Mouse (Mus musculus) thymus, adult 18-20 months (tissue): ENCODE data around the gene Cux1.
"Not testable (repeated sequence)": the region's sequence is repeated elsewhere in the genome, so short reads cannot be mapped to it uniquely, and the experiment has no call there.

Experiments
- DNase-seq, 2 experiments: peaks; one replicate each; pipeline ENCODE4 v3.0.0; 2022; ENCODE audit warnings: mixed read lengths in 2 of 2

The Cux1 gene

GRCm38 (mm10) chr5:136470985-136471735 lies 96.1 kb downstream of the Cux1 start:
- not testable (repeated sequence) for DNase-seq

DNA sequence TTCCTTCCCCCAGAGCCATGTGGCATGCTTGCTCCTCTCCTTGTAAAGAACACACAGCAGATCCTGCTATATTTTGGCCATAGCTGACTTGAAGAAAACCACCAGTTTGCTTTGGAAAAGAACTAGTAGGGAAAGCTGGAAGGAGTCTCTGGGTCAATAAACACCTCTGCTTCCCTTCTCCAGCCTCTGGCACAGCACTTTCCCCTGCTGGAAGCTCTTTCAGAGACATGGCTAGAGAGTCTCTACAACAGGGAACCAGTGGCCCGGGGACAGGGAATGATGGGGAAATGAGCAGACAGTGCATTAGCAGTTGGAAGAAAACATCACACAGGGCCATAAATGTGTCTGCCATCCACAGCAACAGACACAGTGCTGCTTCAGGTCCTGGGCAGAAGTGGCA lies 98.0 kb downstream of the Cux1 start:
- DNase-seq: no peak

DNA sequence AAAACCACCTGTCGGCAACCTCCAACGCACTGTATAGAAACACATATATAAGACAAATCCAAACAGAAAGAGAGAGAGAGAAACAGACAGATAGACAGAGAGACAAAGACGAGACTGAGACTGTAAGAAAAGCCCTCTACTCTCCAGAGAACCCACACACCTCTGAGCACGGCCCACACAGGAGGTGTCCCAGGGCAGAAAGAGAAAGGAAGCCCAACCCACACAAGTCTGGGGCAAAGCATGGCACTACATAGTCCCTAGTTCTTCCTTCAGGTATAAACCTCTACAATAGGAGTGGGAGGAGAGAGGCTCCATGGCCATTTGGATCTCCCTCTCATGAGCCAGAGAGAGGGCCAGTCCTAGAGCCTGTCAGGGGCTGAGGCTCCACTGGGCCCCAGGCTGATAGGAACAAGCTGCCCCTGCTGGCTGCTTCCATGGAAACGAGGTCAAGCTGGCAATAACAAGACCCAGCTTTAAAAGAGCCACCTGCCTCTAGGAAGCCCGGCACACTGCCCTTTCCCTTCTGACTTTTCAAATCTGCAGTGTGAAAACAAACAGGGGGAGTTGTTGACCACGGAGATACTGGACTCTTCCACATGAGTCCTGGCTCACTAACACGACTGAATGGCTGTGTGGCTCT lies 99.8 kb downstream of the Cux1 start:
- DNase-seq: no peak

GRCm38 (mm10) chr5:136465770-136466406 lies 101.4 kb downstream of the Cux1 start:
- DNase-seq: peak in 1 of 2 experiments; percentile 57

DNA sequence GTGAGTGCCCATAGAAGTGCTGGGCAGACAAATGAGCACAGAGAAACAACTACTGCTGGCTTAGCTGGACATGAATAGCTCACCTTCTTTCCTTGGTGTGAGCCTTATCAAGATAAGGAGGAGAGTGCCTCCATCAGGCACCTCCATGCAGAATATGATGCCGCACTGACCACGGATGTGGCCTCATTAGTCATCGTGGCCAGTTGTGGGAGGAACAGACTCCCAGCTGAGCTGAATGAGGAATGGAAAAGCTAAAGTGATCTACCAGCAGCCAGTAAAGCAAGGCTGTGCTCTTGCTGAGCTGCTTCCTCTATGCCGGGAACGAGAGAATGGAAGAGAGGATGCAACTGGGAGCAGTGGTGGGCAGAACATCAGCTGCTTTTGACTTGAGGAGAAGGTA lies 101.9 kb downstream of the Cux1 start:
- no peak for DNase-seq

DNA sequence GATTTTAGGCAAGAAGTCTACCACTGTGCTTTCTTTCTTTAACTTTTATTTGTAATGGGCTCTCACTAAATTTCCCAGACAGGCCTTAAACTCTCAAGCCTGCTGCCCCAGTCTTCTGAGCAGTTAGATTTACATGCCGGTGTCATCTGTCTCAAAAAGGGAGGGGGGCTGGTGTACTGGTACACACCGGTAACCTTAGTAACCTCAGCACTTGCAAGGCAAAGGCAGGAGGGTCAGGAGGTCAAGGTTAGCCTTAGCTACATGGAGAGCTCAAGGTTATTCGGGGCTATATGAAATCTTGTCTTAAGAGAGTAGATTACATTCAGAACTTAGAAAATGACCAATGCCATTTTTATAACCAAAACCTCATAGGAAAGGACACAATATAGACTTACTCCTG lies 102.4 kb downstream of the Cux1 start:
- no peak for DNase-seq

DNA sequence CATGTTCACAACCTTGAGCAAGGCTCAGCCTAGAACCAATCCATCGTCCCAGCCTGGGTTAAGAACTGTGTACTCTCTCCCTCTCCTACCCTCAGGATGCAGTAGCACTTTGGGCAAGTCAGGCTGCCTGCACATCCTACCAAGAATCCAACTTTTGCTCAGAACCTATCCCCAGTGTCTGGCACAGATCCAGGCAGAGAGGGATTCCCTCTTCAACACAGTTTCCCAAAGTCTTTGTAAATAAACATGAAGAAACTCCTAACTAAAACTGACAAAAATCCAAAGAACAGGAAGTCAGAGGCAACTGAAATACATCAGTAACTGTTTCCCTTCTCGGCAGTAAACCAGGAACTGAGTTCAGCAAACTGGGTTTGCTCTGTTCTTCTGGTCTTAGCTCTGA lies 103.2 kb downstream of the Cux1 start:
- no peak for DNase-seq

GRCm38 (mm10) chr5:136462613-136463012 lies 104.7 kb downstream of the Cux1 start:
- DNase-seq: no peak

GRCm38 (mm10) chr5:136459901-136460300 lies 107.4 kb downstream of the Cux1 start:
- DNase-seq: peak; percentile 57 to 73

DNA sequence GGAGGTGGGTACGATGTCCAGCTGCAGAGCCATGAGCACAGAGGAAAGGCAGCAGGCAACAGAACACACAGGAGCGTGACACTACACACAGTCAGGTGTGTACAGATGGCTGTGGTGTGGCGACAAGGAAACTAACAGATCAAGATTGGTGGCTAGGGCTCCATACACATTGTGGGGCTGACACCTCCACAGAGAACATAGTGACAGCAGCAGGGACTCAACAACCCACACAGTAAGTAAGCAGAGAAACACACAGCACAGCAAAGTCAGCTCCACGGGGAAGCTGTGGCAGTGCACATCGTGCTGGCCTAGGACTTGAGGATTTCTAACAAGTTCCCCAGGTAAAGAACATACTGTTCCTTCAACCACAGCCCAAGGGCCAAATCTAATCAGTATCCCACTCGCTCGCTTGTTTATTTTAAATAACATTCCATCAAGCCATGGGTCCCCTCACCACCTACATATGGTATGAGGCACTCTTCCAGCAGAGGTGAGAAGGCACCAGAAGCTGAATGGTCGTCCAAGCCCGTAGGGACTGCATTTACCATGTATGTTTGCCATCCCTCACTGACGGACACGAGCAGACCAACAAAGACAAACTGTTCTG lies 108.3 kb downstream of the Cux1 start:
- no peak for DNase-seq

DNA sequence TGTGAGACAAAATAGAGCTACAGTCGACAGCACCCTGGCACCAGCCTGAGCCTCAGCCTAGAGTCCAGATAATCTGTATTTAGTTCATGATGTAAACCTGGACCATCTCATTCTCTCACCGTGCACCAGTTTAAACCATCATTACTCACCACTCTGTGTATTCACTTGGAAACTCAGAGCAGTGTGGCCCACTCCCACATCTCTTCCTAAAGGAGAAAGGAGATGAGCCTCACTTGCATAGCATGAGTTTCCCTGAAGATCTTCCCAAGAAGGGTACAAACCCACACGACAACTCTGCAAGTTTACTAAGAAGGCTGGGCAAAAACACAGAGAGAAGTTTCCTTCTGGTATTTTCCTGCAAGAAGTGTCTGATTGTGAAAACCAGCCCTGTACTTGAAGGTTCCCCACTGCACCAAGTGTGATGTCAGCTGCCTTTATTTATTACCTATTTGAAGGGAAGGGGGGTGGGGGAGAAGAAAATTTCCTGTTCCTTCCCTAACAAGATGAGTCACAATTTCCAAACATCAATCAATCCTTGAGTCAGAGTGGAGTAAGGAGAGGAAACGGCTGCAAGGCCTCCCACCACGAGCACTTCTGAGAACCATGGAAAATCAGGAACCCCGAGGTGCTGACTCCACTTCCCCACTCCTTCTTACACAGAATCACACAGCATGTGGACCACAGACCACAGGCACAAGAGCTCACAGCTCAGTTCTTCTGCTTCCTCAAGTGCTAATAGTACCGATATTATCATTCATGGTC lies 109.0 kb downstream of the Cux1 start:
- DNase-seq: no peak

- no peak for DNase-seq
Observed at GRCm38 (mm10) chr5:136456395-136456794, 110.9 kb downstream of the Cux1 start.

- DNase-seq: no peak
Observed at GRCm38 (mm10) chr5:136452681-136453080, 114.6 kb downstream of the Cux1 start.

- peak; percentile 66 to 86 for DNase-seq
Observed at GRCm38 (mm10) chr5:136449801-136450200, 117.5 kb downstream of the Cux1 start.

DNA sequence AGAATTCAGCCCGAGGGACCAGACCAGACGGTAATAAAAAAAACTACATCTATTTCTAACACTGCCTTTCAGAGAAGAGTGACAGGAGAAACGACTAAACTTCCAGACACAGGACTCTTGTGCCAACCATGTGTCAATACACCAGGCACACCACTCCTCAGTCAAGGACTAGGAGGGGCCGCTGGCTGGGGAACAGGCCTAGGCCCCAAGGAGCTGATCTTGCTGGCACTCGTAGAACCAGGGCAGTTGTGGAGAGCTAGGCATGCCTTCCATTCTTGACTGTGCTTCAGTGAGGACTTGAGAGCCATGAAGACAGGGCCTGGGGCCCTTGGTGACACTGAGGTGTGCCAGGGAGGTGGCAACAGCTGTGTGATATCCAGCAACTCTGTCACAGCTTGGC lies 121.3 kb downstream of the Cux1 start:
- DNase-seq: no peak

- peak; percentile 54 to 66 for DNase-seq
Observed at GRCm38 (mm10) chr5:136442238-136443187, 124.8 kb downstream of the Cux1 start.

DNA sequence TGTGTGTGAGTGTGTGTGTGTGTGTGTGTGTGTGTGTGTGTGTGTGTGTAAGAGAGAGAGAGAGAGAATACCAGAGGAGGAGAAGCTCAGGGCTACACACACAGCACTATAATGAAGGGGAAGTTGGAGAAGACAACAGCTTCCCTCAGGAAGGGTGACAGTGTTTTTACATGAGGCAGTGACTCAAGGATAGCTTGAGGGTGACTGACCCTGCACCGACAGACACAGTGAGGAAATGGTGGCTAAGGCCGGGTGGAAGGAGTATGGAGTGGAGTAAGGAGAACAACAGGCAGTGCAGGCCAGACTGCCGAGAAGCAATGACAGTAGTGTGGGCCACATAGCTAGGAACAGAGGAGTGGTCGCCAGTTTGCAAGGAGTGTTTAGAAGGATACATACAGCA lies 137.6 kb downstream of the Cux1 start:
- DNase-seq: no peak

- DNase-seq: no peak
Observed at GRCm38 (mm10) chr5:136428498-136429060, 138.7 kb downstream of the Cux1 start.

- DNase-seq: no peak
Observed at GRCm38 (mm10) chr5:136427772-136428497, 139.4 kb downstream of the Cux1 start.

- no peak for DNase-seq
Observed at GRCm38 (mm10) chr5:136427121-136427771, 140.0 kb downstream of the Cux1 start.
